ENCODE assay signal across 23 mouse cellular contexts in the genomic region with DNA sequence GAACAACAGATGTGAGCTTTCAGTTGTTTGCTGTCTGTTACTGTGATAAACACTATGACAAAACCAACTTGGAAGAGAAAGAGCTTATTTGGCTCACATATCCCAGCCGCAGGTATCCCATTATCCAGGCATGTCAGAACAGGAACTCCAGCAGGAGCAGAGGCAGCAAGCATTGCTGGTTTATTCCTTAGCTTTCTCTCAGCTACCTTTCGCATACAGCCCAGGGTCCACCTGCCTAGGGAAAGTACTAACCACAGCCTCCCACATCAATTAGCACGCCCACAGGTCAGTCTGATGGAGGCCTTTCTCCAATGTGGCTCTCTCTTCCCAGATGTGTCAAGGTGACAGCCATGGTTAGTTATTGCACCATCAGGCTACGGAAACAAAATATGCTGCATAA. TPM values are rescaled to one million over a fixed set of nuclear protein-coding genes. Genes with fewer than 3 reads are reported as not detected.
"Had no signal": no experiment of that assay in that cellular context is flagged by ENCODE, and none has a peak within 500 bp of the region (broad histone marks: within the 10 kb centered on the region; RNA-seq: fewer than 3 reads in every experiment).

No protein-coding gene starts in this region.

- H3K27me3 ChIP-seq: lung, embryonic 15.5 days; midbrain, embryonic 13.5 days; midbrain, embryonic 15.5 days; neural tube, embryonic 12.5 days; stomach, embryonic 15.5 days had no signal

- H3K36me3 ChIP-seq: lung, embryonic 15.5 days; midbrain, embryonic 13.5 days; midbrain, embryonic 15.5 days; neural tube, embryonic 12.5 days; stomach, embryonic 15.5 days had no signal

- ATAC-seq: lung, postnatal 0 days; midbrain, embryonic 13.5 days; midbrain, embryonic 15.5 days had no signal

- H3K27ac ChIP-seq: lung, embryonic 15.5 days; macrophage; midbrain, embryonic 13.5 days; midbrain, embryonic 15.5 days; neural tube, embryonic 12.5 days; stomach, embryonic 15.5 days; stomach, postnatal 0 days had no signal

- H3K9me3 ChIP-seq: lung, embryonic 15.5 days; midbrain, embryonic 13.5 days; midbrain, embryonic 15.5 days; neural tube, embryonic 12.5 days; stomach, embryonic 15.5 days had no signal

- DNase-seq: lung, adult 2 months; lung, postnatal 14 days; lung, postnatal 36 days; right cerebral cortex, postnatal 14 days; thymus, adult 2 months; thymus, postnatal 25 days; thymus, postnatal 4 days had no signal

- H3K4me1 ChIP-seq: lung, embryonic 15.5 days; megakaryocyte, embryonic 14.5 days; midbrain, embryonic 13.5 days; midbrain, embryonic 15.5 days; neural tube, embryonic 12.5 days; stomach, embryonic 15.5 days had no signal

- H3K4me3 ChIP-seq: lung, embryonic 15.5 days; megakaryocyte, embryonic 14.5 days; midbrain, embryonic 13.5 days; midbrain, embryonic 15.5 days; neural tube, embryonic 12.5 days; stomach, embryonic 15.5 days had no signal

- H3K4me2 ChIP-seq: lung, embryonic 15.5 days; midbrain, embryonic 11.5 days; midbrain, embryonic 13.5 days; midbrain, embryonic 15.5 days; neural tube, embryonic 12.5 days; stomach, embryonic 15.5 days had no signal

- H3K9ac ChIP-seq: lung, embryonic 15.5 days; midbrain, embryonic 13.5 days; midbrain, embryonic 15.5 days; neural tube, embryonic 12.5 days; stomach, embryonic 15.5 days had no signal

RNA-seq across cellular contexts. Expression of gene Nhlh2, which starts 31.8 kb away (rescaled TPM):
- total RNA-seq: megakaryocyte progenitor cell, adult 5-6 weeks; monocyte, adult 5-6 weeks; neutrophil, adult 5-6 weeks had no signal
- polyA plus RNA-seq: lung, adult 2 months; lung, postnatal 0 days; macrophage; spleen, adult 2 months; stomach, postnatal 0 days; testis, adult 2 months; urinary bladder, adult 2 months had no signal

RNA-seq across cellular contexts. Expression of gene Casq2, which starts 44.6 kb away (rescaled TPM):
- total RNA-seq: megakaryocyte progenitor cell, adult 5-6 weeks; monocyte, adult 5-6 weeks; neutrophil, adult 5-6 weeks had no signal
- polyA plus RNA-seq: macrophage; midbrain, embryonic 11.5 days had no signal
